Mouse (Mus musculus) retina, adult 2 months (tissue): ENCODE measurements around the gene Scube1.

ENCODE experiments used
- DNase-seq: peaks from one replicate; pipeline ENCODE4 v3.0.0-alpha.2; 2012; ENCODE audit warnings: low read depth, low spot score

Gene Scube1

GRCm38 (mm10) chr15:83665993-83666392 is 58.8 kb downstream of the Scube1 start:
- no peak for DNase-seq

- no peak for DNase-seq
Measured at GRCm38 (mm10) chr15:83664722-83665121, 60.1 kb downstream of the Scube1 start.

- DNase-seq: no peak
Measured at GRCm38 (mm10) chr15:83663066-83663465, 61.8 kb downstream of the Scube1 start.

DNA sequence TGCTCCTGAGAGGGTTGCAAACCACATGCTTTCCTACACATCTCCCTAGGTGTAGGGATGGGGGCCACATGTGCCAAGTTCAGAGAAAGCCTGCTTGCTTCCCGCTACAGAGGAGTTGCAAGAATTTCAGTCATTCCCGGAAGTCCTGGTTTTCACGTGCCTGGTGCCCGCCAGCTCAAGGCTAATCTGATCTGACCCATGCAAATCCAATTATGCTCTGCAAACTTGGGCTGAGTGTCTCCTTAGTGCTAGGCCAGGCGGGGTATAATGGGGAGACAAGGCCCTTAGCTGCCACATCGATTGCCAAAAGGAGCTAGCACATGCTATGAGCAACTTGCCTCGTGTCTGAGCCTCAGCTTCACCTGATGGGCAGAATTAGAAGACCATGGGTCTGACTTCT is 62.7 kb downstream of the Scube1 start:
- DNase-seq: peak; percentile 39

DNA sequence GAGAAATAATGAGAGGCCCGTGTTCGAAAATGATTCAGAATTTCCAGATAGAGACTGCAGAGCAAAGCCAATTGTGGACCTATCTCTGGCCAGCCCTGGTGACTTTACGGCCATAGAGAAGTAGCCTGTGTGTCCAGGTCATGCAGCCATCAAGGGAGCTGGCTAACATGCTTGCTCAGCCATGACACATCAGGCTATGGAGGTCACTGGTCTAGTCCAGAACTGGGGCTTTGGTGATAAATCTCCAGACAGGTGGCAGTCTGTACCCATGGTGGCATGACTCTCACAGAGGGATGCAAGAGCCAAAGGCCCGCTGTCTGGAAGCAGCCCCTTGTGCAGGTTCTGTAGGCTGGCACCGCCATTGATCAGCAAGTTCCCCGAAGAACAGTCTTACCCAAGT is 82.3 kb downstream of the Scube1 start:
- DNase-seq: no peak

- no peak for DNase-seq
Measured at GRCm38 (mm10) chr15:83640208-83640607, 84.6 kb downstream of the Scube1 start.

- no peak for DNase-seq
Measured at GRCm38 (mm10) chr15:83639160-83639559, 85.7 kb downstream of the Scube1 start.

DNA sequence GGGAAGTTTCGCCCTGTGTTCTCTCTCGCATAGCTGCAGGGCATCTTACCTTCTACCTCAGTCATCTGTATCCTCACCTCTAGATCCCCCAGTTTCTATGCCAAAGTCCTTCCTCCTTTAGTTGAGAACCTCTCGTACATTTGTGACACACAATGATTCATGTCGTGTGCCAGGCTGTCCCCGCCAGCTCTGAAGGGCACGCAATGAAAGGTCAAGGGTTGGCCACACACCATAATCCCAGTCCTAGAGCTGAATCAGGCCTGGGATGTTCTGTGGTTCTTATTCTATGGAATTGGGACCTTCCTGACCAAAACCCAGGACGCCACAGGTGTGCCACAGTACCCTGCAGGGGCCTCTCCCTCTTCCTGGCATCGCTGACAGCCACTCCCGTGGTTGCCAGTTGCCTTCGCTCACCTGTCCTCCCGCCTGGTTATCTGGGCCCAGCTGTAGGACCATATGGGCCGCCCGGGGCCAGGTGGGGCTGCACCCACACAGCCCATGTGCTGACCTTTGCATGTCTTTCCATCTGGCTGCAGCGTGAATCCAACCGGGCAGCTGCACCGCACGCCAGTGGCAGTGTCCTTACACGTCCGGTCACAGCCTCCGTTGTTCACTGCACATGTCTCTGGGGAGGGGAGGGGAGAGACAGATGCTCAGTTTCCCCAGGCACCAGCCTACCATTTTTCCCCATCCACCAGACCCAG is 86.5 kb downstream of the Scube1 start:
- DNase-seq: no peak

DNA sequence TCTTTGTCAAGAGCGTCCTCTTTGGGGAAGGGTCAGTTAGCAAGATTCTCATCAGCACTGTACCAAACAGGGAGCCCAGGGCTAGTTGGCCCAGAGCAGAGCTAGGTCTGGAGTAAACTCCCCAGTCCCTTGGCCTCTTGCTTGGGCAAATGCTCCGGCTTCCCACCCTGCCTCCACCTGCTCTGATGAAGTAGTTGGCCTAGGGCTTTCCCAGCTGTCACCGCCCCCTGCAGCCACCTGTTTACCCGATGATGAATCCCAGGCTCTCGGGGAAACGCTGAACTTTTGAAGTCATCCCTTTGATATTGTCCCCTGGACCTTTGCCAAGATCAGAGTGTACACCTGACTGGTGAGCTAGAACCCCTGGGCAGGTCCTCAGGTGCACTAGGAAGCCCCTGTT is 88.1 kb downstream of the Scube1 start:
- no peak for DNase-seq

DNA sequence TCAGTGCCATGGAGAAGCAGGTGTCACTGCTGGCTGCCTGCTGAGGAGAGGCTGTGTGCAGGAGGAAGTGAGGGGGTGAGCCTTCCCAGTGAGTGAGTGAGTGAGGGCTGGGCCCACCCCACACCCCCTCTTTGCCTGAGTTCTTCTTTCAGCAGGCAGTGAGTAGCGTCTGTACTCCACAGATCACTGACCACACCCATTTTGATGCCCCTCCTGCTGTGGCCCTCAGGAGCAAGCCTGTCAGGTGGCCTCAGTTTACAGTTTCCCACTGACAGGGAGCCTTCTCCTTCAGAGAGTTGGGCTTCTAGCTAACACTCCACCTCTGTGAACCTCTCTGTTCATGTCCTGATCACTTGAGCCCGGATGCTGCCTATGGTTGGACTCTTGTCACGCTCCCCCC is 89.6 kb downstream of the Scube1 start:
- no peak for DNase-seq

GRCm38 (mm10) chr15:83634076-83634475 is 90.7 kb downstream of the Scube1 start:
- no peak for DNase-seq

GRCm38 (mm10) chr15:83631071-83631470 is 93.8 kb downstream of the Scube1 start:
- DNase-seq: no peak

GRCm38 (mm10) chr15:83629716-83630115 is 95.1 kb downstream of the Scube1 start:
- DNase-seq: no peak

- DNase-seq: no peak
Measured at GRCm38 (mm10) chr15:83626142-83626645, 98.6 kb downstream of the Scube1 start.

- no peak for DNase-seq
Measured at GRCm38 (mm10) chr15:83615245-83615644, 109.6 kb downstream of the Scube1 start.

DNA sequence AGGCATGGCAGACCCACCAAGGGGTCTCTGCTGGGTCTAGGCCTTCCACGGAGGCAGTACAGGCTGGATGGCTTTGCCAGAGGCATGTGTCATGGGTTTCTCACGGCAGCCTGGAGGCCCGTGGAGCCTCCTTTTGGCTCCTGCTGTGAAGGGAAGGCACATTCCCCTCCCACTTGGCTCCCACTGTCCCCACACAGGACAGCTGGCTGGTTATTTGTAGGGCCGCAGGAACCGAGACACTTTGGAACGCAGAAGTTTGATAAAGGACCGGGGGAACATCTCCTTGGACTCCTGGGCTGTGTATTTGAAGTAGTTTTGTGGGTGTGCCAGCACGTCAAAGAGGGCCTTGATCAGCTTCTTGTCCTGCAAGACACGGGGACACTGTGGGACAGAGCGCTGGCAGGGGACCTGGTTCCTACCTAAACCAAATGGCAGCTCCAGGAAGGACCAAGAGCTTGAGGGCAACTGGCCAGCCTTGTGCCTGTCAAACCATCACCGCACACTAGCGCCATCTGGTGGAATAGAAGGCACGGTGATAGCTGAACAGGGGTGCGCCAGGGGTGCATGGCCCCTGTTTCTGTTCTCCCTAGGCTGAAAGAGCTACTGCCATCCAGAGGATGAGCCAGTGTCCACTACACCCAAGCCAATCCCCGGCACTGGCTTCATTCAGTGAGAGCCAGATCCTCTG is 117.6 kb downstream of the Scube1 start:
- DNase-seq: peak; percentile 40

DNA sequence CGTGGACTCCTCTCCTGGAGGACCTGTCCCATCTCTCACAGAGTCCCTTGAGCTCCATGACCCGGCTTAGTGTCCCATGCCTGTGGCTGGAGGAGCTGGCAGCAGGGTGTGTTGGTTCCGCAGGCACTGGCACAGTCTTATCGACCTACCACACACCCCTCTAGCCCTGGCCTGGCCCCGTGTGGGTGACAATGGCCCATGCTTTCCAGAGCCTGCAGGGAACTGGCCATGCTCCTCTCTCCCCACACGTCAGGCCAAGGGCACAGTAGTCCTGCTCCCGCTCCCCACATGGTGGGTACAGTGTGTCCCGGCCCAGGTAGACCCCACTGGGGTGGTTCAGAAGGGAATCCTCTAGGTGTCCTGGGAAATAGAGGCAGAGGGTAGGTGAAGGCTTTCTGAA is 118.1 kb downstream of the Scube1 start:
- no peak for DNase-seq

GRCm38 (mm10) chr15:83606216-83606615 is 118.6 kb downstream of the Scube1 start:
- DNase-seq: no peak

DNA sequence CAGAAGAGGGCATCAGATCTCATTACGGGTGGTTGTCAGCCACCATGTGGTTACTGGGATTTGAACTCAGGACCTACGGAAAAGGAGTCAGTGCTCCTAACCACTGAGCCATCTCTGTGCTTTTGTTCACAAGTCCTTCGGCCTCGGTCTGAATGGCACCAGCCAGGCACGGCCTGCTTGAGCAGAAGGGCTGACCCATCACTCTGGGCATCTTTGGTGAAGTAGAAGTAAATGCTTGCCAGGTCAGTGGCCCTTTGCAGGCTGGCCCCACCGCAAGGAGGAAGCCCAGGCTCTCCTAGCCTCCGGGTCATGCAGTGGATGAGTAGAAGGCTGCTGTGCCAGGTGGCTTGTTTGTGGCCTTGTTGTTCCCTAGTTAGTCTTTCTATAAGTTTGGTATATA is 121.4 kb downstream of the Scube1 start:
- DNase-seq: no peak

DNA sequence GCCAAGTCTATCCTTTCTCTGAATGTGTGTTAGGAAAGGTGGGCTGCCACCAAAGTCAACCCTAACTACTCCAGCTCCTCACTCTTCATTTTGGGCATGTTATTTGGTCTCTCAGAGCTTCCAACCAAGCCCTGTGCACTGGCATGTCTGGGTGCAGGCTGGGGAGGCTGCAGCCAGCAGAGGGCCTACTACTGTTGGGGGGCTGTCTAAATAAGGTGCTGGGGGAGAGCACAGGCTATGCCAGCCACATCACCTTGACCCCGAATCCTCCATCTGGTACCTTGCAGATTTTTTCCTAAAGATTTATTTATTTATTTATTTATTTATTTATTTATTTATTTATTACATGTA is 121.8 kb downstream of the Scube1 start:
- no peak for DNase-seq

DNA sequence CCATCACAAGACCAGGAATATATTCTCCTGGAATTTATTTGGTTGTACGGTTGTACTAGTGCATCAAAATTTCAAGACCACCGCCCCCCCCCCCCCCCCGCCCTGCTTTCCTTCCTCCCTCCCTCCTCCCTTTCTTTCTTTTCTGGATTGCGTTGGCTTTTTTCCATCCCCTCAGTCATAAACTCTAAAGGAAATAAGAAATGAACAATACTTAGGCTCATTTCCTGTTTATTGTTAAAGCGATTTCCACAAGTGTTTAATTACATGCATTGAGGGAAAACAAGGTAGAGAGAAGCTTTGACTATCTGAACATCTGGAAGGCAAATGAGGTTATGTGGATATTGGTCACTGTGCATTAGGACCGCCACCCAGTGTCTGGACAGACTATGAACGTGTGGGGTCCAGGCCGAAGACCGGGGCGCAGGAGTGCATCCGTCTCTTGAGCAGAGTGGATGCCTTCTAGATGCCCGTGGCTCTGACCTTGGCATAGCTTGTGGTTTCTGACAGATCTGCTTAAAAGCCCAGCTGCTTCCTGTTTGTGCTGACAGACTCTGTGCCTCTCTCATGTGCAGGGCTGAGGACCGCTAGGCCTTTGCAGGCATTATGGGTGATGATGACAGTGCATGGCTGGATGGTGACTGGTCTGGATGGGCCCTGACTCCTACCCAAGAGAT is 122.3 kb downstream of the Scube1 start:
- no peak for DNase-seq

DNA sequence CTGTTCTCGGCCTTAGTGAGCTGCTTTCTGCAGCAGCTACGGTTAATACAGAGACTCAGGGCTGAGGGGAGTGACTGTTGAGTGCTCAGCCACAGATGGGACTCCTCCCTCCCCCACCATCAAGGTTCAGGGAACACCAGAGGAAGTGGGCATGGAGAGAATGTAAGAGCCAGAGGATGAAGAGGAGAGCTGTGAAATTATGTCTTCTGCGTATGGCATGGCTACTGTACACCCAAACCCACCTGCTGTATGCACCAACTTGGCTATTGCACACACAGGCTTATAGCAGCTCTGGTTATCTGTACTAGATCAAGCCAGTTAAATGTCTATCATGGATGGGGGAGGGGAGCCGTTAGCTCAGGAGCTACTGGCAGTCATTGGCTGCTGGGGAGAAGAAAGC is 123.6 kb downstream of the Scube1 start:
- DNase-seq: no peak

DNA sequence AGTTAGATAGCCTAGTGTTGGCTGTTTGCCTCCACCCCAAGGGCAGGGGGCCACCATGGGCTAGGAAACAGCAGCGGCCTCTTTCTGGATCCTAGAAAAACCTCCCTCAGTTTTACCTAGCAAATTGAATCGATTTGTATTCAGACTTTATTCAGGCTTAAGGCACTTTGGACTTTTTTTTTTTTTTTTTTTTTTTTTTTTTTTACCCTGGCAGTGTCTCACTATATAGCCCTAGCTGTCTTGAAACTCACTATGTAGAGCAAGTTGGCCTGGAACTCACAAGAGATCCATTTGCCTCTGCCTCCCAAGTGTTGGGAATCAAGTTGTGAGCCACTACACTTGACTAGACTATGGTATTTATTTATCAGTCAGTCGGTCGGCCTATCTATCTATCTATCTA is 128.0 kb downstream of the Scube1 start:
- no peak for DNase-seq
